Mouse (Mus musculus): ENCODE results near the gene Cux1.
"Not testable (repeated sequence)": the region's sequence is repeated elsewhere in the genome, so short reads cannot be mapped to it uniquely, and the experiment has no call there.

The Cux1 gene

DNA sequence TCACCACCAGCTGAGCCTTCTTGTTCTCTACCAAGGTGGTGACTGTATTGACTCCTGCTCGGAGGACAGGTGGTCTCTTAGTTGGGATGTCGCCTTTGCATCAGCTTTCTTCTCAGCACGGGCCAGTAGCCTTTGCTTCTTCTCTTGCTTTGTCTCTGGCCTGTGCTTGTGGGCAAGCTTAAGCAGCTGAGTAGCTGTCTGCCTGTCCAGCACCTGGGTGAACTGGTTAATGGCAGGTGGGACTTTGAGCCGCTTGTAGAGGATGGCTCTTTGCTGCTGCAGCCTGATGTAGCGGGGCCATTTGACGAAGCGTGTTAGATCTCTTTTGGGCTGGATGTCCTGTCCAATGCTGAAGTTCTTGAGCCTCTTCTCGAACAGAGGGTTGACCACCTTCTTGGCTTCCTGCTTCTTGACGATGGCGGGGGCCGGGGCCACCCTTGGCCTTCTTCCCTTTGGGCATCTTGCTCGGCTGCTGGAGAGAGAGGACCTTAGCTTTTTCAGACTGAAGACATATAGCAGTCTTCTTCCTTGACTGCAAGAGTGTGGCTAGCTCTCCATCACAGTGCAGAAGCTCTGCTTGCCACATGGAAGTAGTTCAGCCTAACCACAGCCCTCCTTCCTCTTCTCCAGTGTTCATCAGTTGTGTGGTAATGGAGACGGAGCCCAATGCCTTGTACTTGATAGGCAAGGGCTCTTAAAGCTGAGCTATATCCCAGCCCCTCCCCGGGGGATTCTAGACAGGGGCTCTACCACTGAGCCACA, 355.8 kb downstream of the Cux1 start:
- CTCF ChIA-PET: not testable (repeated sequence)

DNA sequence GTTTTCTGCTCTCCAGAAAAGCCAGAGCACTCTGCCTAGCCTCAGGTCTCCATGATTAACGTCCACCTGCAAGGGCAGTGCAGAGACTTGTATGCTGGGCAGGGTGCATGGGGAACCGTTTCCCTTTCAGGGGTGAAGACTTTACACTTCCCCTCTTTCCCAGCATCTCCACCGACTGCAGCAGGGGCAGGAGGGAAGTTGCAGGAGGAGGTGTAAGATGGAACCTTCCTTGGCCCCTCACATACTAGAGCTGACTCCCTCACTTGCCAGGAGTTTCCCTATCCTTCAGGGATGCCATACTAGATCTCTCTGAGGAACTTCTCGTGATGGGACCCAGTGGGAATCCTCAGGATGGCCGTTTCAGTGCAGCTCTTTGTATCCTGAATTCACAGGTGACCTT, 356.7 kb downstream of the Cux1 start:
- CTCF ChIA-PET: interaction anchor here (0.6 kb wide), 2 partner anchors 10 to 95 kb away, joined by 3 read pairs; no protein-coding TSS in a partner anchor

DNA sequence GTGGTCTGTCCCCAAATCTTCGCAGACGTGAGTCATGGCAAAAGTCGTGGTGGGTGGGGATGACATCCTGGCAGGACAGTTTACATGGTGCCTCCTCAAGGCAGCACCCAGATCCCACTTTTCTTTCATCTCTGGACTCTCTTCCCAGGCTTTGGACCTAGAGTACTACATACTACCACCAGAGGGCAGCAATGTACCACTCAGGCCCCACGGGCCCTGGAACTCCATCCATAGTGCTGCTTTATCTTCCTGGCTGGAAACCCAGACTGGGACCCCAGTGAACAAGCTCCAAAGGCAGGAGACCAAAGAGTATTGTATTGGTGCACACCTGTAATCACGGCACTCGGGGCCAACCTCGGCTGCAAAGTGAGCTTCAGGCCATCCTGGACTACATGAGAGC, 365.5 kb downstream of the Cux1 start:
- CTCF ChIA-PET: interaction anchor here (0.7 to 1.1 kb wide), 3 partner anchors 26 to 51 kb away, joined by 3 to 6 read pairs (median 6); no protein-coding TSS in a partner anchor

DNA sequence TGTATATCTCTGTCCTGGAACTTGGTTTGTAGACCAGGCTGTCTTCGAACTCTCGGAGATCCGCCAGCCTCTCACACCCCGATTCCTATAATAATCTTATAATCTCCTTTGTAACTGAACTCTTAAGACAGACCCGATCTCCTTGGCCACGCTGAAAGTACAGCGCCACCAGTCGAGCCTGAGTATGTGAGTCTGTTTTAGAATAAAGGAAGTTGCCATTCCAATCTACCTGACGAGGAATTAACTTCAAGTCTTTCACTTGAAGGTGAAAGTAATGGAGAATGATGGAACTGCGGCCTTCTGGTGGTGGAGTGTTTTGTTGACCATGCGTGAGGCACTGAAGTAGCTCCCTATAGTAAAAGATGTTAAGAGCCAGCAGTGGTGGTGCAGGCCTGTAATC, 367.8 kb downstream of the Cux1 start:
- CTCF ChIA-PET: interaction anchor here (0.6 to 1.5 kb wide), 2 partner anchors 33 to 53 kb away, joined by 8 to 10 read pairs; no protein-coding TSS in a partner anchor

DNA sequence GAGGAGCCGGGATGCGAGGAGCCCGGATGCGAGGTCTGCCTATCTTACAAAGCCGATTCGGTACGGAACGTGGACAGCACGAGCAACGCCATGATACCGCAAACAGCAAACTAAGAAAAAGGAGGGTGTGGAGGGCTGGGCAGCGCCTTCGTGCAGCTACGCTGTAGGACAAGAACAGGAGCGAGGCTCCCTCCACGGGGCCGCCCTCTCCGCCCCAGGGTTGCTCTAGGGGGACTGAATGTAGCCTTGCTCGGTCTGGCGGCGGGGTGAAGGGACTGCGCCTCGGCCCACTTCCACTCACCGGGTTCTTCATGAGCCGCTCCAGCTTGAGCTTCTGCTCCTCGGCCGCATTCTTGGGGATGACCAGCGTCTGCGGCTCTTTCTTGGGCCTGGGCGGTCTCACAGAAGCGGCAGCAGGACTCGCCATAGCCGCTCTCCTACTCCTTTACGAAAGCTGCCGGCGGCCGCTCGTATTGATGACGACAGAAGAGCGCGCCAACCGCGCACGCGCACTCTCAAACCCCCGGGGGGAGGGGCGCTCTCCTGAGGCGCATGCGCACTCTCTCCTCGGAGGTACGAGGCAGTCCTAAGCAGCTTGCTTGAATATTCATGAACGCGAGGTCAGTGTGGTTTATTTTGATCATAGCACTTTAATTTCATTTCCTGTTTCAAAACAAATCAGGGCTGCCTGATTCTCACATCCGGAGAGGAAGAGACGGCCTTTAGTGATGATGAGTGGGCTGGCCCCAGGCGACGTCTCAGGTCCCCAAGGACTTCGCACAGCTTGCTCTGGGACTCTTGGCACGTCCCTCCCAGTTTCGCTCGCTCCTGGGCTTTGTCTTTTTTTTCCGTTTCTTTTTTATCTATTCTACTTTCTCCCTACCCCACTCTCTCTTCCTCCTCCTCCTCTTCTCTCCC, 368.6 kb downstream of the Cux1 start, which contains the start of gene Prkrip1:
TSS of gene Prkrip1 (minus strand) at position 490 of the 918 bp plus-strand sequence.
- CTCF ChIA-PET: interaction anchor here (0.6 to 0.9 kb wide), 3 partner anchors 33 to 113 kb away, joined by 3 to 8 read pairs (median 3); no protein-coding TSS in a partner anchor

Measured in spleen, embryonic (tissue).